Mouse (Mus musculus) urinary bladder, adult 18-20 months (tissue): ENCODE measurements around the gene Cyp2c23.
A peak's percentile ranks its signal among the peaks of the same experiment; 100 is the strongest.

Source experiments
- DNase-seq, 2 experiments: peaks; one replicate each; pipeline ENCODE4 v3.0.0; 2022; ENCODE audit warnings: low spot score in 2 of 2, mixed read lengths in 2 of 2

Gene Cyp2c23

DNA sequence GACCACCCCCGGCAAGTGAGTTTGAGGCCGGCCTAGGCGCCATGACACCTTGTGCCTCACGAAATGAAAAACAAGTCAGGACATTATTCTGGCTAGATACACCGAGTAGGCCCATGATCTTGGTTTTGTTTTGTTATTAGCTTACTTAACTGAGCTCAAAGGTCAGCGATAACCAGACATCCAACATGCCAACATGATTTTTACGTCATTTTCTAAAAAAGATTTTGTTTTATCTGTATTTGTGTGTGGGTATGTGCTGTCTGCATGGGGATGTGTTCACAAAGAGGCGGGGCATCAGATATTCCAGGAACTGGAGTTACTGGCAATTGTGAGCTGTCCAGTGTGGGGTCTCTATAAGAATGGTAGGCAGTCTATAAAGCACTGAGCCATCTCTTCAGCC, 56.9 kb downstream of the Cyp2c23 start:
- DNase-seq: no peak

DNA sequence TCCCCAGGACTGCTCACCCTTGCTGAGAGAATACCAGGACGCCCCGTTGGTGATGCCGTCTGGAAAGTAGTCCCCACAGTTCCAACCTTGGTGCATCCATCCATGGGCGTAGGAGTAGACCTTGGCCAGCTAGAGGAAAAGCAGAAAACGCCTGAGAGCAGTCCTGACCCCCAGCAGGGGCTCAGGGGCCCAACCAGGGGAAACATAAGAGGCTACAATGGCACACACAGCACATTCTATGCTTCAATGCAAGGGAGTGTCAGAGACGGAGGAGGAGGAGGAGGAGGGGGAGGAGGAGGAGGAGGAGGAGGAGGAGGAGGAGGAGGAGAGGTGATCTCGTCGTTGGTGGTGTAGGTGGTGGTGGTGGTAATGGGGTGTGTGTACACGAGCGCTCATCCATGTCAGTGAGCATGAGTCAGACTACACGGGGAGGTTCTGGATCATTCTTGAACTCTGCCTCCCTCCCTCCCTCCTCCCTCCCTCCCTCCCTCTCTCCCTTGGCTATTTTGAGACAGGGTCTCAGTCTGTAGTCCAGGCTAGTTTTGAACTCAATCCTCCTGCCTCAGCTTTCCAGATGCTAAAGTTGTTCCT, 60.5 kb downstream of the Cyp2c23 start:
- DNase-seq: no peak

DNA sequence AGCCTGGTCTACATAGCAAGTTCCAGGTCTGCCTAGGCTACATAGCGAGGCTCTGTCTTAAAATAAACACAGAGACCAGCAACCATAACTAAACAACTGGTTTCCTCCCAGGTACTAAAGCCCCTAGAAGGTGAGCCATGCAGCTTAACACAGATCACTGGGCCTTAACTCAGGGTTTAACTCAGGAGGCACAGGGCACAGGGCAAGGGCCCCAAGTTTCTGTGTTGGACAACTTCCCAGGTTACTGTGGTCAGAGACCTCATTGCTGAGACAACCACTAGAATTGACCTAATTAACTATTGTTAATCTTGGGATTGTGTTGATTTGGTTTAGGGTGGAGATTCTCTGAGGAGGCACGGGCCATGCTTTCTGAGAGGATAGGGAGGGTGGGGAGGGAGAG, 62.5 kb downstream of the Cyp2c23 start:
- no peak for DNase-seq

DNA sequence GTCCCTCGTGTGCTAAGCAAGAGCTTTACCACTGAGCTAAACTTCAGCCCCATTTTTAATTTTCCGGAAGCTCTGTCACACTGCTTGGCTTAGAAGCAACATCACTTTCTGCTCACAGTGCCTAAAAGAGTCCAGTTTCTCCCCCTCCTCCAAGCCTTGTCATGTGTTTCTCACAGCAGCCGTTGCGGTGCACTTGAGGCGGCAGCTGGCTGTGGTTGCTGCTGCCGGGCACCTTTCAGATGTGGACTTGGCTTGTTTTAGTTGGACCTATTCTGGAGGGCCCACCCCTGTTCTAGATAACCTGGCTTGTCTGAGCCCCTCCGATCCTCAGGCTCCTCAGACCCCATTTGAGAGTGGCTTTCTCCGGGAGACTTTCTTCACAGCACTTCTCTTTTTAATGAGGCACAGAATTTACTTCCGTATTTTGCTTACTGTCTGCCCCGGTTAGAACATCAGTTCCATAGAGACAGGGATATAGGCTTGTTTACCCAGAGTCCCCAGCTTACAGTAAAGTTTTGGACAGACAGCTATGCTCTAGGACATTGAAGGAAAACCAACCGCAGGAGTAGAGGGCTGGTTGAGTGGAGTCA, 63.4 kb downstream of the Cyp2c23 start:
- DNase-seq: no peak

DNA sequence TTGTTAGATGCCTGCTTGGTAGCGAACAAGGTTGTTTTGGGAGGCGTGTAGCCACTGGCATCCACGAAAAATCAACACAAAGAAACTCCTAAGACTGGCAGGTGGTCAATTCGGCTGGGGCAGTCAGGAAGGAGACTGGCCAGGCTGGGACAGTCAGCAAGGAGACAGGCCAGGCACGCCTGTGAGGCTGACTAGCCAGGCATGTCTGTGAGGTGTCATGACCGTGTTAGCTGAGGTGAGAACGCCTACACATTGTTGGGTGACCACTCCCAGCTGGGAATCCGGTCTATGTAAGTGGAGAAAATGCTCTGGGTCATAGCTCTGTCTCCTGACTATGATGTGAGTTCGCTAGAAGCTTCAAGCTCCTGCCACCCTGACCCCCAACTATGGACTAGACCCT, 66.2 kb downstream of the Cyp2c23 start:
- DNase-seq: no peak

DNA sequence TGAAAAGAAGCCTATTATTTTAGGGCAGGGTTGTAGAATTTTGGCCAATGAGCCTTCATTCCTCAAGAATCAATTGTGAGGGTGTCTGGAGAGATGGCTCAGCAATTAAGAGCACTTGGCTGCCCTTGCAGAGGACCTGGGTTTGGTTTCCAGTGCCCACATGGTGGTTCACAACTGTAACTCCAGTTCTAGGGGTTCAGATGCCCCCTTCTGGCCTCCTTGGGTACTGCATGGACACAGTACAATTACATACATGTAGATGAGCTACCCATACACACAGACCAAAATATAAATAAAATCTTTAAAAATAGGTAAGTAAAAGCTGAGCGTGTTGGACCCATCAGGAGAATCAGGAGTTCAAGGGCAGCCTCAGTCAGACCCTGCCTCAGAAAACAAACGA, 67.8 kb downstream of the Cyp2c23 start:
- no peak for DNase-seq

DNA sequence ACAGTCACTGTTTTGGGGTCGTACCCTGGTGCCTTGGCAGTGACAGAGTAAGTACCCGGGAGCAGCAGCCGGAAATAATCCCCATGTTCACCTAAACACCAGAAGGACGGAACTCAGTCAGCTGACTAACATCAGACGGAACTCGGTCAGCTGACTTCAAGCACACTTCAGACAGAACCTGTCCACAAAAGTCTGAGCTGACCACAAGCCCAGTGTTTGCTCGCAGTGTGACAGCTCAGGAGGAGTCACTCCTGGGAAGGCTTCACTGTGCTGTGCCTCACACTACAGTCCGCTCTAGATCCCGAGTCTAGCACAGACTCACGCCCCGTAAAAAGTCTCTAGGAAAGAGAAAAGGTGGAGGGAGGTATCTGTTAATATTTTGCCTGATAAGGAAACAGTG, 69.0 kb downstream of the Cyp2c23 start:
- no peak for DNase-seq

DNA sequence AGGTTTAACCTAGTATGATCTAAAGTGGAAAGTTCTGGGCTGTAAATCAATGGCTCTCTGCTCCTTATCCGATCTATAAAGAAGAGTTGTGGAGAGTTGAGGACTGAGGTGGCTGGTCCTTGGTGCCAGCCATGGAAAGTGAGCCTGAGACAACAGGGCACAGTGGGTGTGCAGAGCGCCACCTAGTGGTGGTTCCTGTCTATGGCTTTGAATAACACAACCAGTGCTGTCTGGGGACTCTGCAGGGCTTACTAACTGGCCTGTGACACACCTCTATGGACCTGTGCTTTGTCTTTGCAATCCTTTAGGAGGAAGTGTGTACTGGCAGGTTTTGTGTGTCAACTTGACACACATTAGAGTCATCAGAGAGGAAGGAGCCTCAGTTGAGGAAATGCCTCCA, 69.8 kb downstream of the Cyp2c23 start:
- peak; percentile 45 to 60 for DNase-seq

DNA sequence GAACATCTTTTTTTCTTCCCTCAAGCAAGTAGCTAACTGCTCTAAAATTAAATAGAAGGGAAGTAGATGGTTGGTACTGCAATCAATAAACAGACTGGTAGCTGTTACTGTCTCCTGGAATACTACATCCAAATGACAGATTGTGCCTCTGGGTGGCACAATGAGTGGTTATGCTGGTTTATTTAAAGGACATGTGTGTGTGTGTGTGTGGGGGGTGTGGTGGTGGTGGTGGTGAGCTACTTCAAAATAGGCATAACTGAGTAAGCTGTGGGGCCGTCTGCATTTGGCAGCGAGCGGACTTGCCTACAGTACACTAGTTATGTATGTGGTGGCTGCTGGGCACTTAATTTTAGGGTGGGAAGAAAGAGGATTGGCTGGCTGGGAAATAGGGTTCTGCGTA, 71.1 kb downstream of the Cyp2c23 start:
- no peak for DNase-seq

DNA sequence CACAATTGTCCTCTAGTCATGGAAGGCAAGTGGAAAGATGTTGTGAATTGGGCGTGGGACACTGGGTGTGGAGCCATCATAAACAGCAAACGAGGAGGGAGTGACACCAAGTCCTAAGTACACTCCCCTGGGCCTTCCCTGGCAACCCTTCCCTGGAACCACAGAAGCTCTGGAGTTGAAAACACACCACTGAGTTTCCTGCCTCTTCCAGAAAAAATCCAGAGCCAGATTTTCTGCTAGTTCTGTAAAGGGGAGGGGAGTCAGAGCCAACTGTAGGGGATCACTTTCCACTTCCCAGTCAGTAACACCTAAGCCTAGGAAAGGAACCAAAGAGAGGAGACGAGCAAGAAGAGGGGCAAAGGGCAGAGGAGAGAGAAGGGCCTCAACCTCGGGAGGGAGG, 71.6 kb downstream of the Cyp2c23 start:
- no peak for DNase-seq

DNA sequence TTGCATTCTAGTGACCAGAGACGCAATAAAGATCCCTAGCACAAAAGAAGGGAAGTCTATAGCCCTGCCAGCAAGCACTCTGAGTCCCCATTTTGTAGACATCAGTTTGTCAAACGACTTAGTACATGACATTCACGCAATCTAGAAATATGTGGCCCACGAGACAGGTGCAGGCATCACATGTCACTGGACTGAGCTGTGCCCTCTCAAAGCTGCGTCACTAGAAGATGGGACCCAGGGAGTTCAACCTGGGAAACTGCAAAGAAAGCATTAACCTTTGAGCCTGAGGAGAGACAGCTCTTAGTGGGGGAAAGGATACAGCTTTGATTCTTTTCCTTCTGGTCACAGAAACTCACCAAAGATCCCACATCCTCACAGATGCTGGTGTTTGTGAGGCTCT, 73.7 kb downstream of the Cyp2c23 start:
- DNase-seq: no peak
